Mouse (Mus musculus): ENCODE data around the gene Nckap5.

DNA sequence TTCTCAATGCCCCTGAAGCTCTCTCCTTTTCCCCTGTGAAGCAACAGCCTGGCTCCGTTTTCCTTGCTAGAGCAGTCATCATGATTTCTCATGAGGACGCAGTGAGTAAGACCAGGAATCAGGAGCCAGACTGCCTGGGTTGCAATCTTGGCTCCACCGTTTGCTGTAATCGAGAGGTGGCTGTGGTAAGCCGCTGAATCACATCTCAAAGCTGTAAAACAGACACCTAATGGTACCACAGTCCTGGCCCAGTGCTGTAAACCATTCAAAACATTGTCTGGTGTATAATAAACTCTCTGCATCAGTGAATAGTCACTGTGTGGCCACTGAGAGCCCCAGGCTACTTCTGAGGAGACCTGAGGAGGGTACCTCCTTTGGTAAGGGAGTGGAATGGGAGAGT is 74.9 kb downstream of the Nckap5 start:
- TF ChIP-seq TCF12 (IDR thresholded peaks at IDR 0.05; ENCODE audit: insufficient read depth, poor library complexity, severe bottlenecking) (no peak), POLR2A (IDR thresholded peaks at IDR 0.05; ENCODE audit: insufficient read length, low read depth) (no peak), POLR2AphosphoS2 (IDR thresholded peaks at IDR 0.05; ENCODE audit: insufficient read length, low read depth) (no peak), MAX (IDR thresholded peaks at IDR 0.05; ENCODE audit: low read depth) (no peak), E2F4 (IDR thresholded peaks at IDR 0.05; ENCODE audit: insufficient read depth) (no peak), REST (IDR thresholded peaks at IDR 0.05; ENCODE audit: insufficient read depth, insufficient read length) (no peak), USF1 (IDR thresholded peaks at IDR 0.05; ENCODE audit: low read depth) (no peak), CEBPB (IDR thresholded peaks at IDR 0.05; ENCODE audit: insufficient read depth, poor library complexity, severe bottlenecking) (no peak), MYOD1 (IDR thresholded peaks at IDR 0.05; ENCODE audit: control insufficient read depth in 1 of 3, insufficient read length in 2 of 3, low read depth in 2 of 3) (no peak)

All from myocyte (in vitro differentiated cells).